Mouse (Mus musculus) frontal cortex, adult 2 months (tissue): ENCODE data around the gene Sh3bp5. TPM values are rescaled to one million over a fixed set of nuclear protein-coding genes. Genes with fewer than 3 reads are reported as not detected.

Experiments
- DNase-seq, 2 experiments: peaks; one replicate each; pipeline ENCODE4 v3.0.0; 2022; ENCODE audit warnings: low spot score in 1 of 2; ENCODE audit errors: extremely low spot score in 1 of 2
- polyA plus RNA-seq: library from polyadenylated mRNA; depleted of rRNA; stranded (reverse); fragments of >200 nt; gene quantifications from 2 replicates; pipeline ENCODE4 v1.2.3, GENCODE M21; 2012; rRNA removed

Sh3bp5 gene
- polyA plus RNA-seq, 1 experiment = 44.0 TPM

DNA sequence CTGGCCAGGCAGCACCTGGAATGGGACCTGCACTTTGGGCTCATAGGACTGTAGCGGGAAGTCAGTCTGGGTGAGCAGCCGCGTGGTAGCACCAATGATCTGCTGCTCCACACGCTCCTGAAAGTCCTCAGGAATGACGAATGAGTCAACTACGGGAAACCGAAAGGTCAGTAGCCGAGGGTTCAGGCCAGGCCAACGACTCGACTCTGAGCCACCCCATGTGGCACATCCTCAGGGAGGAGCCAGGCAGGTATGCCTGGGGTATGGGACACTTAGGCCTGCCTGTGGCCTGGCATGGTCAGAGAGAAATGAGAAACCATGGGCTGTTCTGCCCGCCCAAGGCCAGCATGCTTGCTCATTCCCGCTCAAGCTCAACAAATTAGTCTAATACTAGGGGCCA lies 119.3 kb downstream of the Sh3bp5 start:
- no peak for DNase-seq

DNA sequence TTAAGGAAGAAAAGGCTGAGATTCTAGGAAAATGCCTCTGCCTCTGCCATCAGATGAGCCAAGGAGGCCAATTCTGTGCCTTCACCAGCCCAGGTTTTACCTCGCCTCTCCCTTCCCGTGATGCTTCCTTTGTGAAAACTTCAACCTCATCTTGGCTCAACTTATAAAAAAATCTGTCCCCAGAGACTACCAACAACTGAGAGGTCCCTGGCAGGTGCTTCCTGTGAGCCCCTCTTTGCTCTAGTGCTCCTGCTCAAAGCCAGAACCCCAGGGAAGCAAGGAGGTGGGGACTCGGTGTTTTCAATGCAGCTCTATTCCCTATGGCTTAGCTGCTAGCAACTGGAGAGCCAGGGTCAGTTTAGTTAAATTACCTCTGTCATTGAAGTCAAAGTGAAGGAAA lies 122.7 kb downstream of the Sh3bp5 start:
- DNase-seq = no peak

Other genes with a start within 250 kb of the Sh3bp5 start
- gene Tnnc1, start 227.8 kb downstream of the Sh3bp5 start, polyA plus RNA-seq = 51.3 and 55.5 TPM in 2 replicates
- gene Nisch, start 219.1 kb downstream of the Sh3bp5 start, polyA plus RNA-seq = 343 and 370 TPM in 2 replicates
- 3.5 and 3.9 TPM in 2 replicates for gene Sema3g, start 218.2 kb downstream of the Sh3bp5 start, polyA plus RNA-seq
- 4.5 and 5.9 TPM in 2 replicates for gene Phf7, start 184.8 kb downstream of the Sh3bp5 start, polyA plus RNA-seq
- gene Bap1, start 184.6 kb downstream of the Sh3bp5 start, polyA plus RNA-seq = 131 and 145 TPM in 2 replicates
- 4.9 and 6.1 TPM in 2 replicates for gene Dnah1, start 112.2 kb downstream of the Sh3bp5 start, polyA plus RNA-seq
- 32.1 and 33.7 TPM in 2 replicates for gene Capn7, start 99.4 kb downstream of the Sh3bp5 start, polyA plus RNA-seq
- 12.6 and 13.7 TPM in 2 replicates for gene Eaf1, start 58.3 kb upstream of the Sh3bp5 start, polyA plus RNA-seq
- 19.6 and 20.3 TPM in 2 replicates for gene Mettl6, start 59.0 kb upstream of the Sh3bp5 start, polyA plus RNA-seq
- 1.1 and 1.2 TPM in 2 replicates for gene Colq, start 155.3 kb upstream of the Sh3bp5 start, polyA plus RNA-seq
- 0.13 TPM in 1 of 2 replicates, not detected in the other for gene Gm49387, start 204.8 kb upstream of the Sh3bp5 start, polyA plus RNA-seq
- 16.2 and 16.6 TPM in 2 replicates for gene Btd, start 204.9 kb upstream of the Sh3bp5 start, polyA plus RNA-seq
- gene Hacl1, start 205.2 kb upstream of the Sh3bp5 start, polyA plus RNA-seq = 10.6 TPM in 2 replicates